Mouse (Mus musculus) bone marrow, adult 2 months (tissue): ENCODE results near the gene Msgn1.

ENCODE experiments used
- CTCF ChIP-seq: fragments of 200-500 bp; IDR thresholded peaks from 2 replicates; pipeline ENCODE4 v1.5.1; 2011; ENCODE audit warnings: low read length, control low read depth; ENCODE audit not compliant: control insufficient read depth, insufficient read depth
- POLR2A ChIP-seq: fragments of 200-500 bp; IDR thresholded peaks from 2 replicates; pipeline ENCODE4 v1.6.1; 2011; ENCODE audit warnings: low read depth, mild to moderate bottlenecking, control low read depth, low read length, borderline replicate concordance; ENCODE audit not compliant: control insufficient read depth

DNA sequence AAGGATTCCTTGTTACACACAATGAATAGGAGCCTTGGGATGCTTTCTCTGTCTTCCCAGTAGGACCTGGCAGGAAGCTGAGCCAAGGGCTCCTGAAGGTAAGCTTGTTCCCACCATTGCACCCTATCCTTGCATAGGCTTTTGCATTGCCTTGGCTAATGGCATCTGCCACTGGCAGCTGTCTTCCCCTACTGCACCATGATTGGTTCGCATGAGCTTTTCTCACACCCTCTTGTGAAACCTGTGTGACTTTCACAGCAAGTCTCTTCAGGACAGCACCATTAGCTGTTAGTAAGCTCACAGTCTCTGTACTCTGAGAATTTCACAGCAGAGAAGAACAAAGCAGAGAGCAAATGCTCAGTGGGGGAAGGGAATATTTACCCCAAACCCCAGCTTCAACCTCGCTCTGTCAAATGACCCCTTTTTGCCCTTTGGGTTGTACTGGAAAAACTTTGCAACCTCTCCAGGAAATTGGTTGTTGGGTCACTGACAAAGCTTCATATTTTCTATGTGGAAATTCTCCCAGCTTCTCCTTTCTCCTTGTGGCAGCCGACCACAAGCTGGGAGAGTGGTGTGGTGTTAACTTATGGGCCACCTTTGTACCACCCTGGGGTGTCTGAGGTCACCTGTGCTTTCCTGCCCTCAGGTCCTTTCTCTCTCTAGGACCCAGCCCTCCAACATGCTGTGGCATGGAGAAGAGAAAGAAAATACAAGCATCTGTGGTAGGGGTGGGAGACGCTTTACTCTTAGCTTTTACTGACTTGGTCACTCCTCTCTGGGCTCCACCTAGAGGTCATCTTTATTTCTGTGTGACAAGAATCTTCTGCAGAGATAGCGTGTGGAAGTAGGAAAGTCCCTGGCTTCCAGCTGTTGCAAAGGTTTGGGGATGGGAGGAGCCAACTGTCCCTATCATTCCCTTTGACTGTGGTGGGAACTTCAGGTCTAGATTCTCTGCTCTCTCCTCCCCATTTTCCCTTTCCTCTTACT lies 31.1 kb downstream of the Msgn1 start:
- TF ChIP-seq POLR2A: no peak
- TF ChIP-seq CTCF: no peak
